Mouse (Mus musculus) spleen, adult 2 months (tissue): ENCODE measurements around the gene Lrrc8d. TPM values are rescaled to one million over a fixed set of nuclear protein-coding genes. Genes with fewer than 3 reads are reported as not detected.

Experiments used
- DNase-seq, 2 experiments: peaks; one replicate each; pipeline versions ENCODE4 v3.0.0 to v3.0.0-alpha.2; 2012 to 2021; ENCODE audit warnings: low spot score in 2 of 2, low read depth in 1 of 2
- H3K27ac ChIP-seq: fragments of 200-500 bp; 2 replicates; pipeline ENCODE4 v1.5.1; 2012; ENCODE audit warnings: low read length, inconsistent platforms; ENCODE audit not compliant: insufficient read depth
- H3K27me3 ChIP-seq: fragments of 200-500 bp; 2 replicates; pipeline ENCODE4 v1.6.1; 2012; ENCODE audit warnings: mild to moderate bottlenecking, moderate library complexity, low read length, inconsistent platforms; ENCODE audit not compliant: control insufficient read depth, insufficient read depth
- H3K36me3 ChIP-seq: fragments of 200-500 bp; 2 replicates; pipeline ENCODE4 v1.6.1; 2012; ENCODE audit warnings: mild to moderate bottlenecking, low read length, inconsistent platforms; ENCODE audit not compliant: control insufficient read depth, insufficient read depth
- H3K4me1 ChIP-seq: fragments of 200-500 bp; 2 replicates; pipeline ENCODE4 v1.6.1; 2011; ENCODE audit warnings: inconsistent platforms; ENCODE audit not compliant: control insufficient read depth, insufficient read depth, insufficient read length
- H3K4me3 ChIP-seq: fragments of 200-500 bp; 2 replicates; pipeline ENCODE4 v1.5.1; 2011; ENCODE audit warnings: mild to moderate bottlenecking, inconsistent platforms; ENCODE audit not compliant: insufficient read depth, insufficient read length; ENCODE audit errors: extremely low read depth
- CTCF ChIP-seq: fragments of 200-500 bp; IDR thresholded peaks from 2 replicates; pipeline ENCODE4 v1.5.1; 2011; ENCODE audit warnings: mild to moderate bottlenecking, inconsistent platforms; ENCODE audit not compliant: insufficient read depth, insufficient read length, insufficient replicate concordance; ENCODE audit errors: extremely low read depth
- POLR2A ChIP-seq: fragments of 200-500 bp; IDR thresholded peaks from 2 replicates; pipeline ENCODE4 v1.6.1; 2011; ENCODE audit warnings: low read depth, low read length, inconsistent platforms
- WGBS: fragments of 180-500 bp; shearing (Covaris S2); methylation state at CpG from one replicate; pipeline ENCODE4 v1.1.7; 2018; 5-methylcytosine and 5-hydroxymethylcytosine counted together
- polyA plus RNA-seq: library from polyadenylated mRNA; depleted of rRNA; stranded (reverse); fragments of >200 nt; gene quantifications from 2 replicates; pipeline ENCODE4 v1.2.3, GENCODE M21; 2012

The Lrrc8d gene
- polyA plus RNA-seq, 1 experiment = 5.2 TPM

- DNase-seq = no peak
- TF ChIP-seq CTCF = no peak
- TF ChIP-seq POLR2A = no peak
- Histone ChIP-seq H3K27me3 (no peaks in the 10 kb centered on the region), H3K4me3 (no peak overlapping the region), H3K4me1 (peaks cover 8% of the 10 kb centered on the region; the same call in 1 of the 2 replicates), H3K27ac (no peak overlapping the region), H3K36me3 (no peaks in the 10 kb centered on the region)
- 37% methylated on average over 10 of the region's 10 CpGs for WGBS
These were observed 15.9 kb downstream of the Lrrc8d start for GRCm38 (mm10) chr5:105715531-105716124.

- H3K4me3 ChIP-seq = no peak overlapping the region
- peaks cover 8% of the 10 kb centered on the region; the same call in 1 of the 2 replicates for H3K4me1 ChIP-seq
- TF ChIP-seq CTCF (no peak), POLR2A (no peak)
- H3K36me3 ChIP-seq = no peaks in the 10 kb centered on the region
- no peak for DNase-seq
- H3K27me3 ChIP-seq = no peaks in the 10 kb centered on the region
- 82% methylated on average over 7 of the region's 7 CpGs for WGBS
- no peak overlapping the region for H3K27ac ChIP-seq
These were observed 17.5 kb downstream of the Lrrc8d start for GRCm38 (mm10) chr5:105717294-105717693.

GRCm38 (mm10) chr5:105718138-105718670, 18.4 kb downstream of the Lrrc8d start:
- Histone ChIP-seq H3K27me3 (no peaks in the 10 kb centered on the region), H3K36me3 (no peaks in the 10 kb centered on the region), H3K4me1 (peaks cover 8% of the 10 kb centered on the region; the same call in 1 of the 2 replicates), H3K27ac (peak overlapping the region; percentile 71), H3K4me3 (peak overlapping the region; percentile 62)
- DNase-seq = peak in 1 of 2 experiments; percentile 77
- TF ChIP-seq POLR2A (no peak), CTCF (no peak)
- WGBS = 6% methylated on average over 11 of the region's 11 CpGs

GRCm38 (mm10) chr5:105721267-105721666, 21.5 kb downstream of the Lrrc8d start:
- Histone ChIP-seq H3K4me3 (no peak overlapping the region), H3K27me3 (no peaks in the 10 kb centered on the region), H3K36me3 (no peaks in the 10 kb centered on the region), H3K4me1 (peaks cover 6% of the 10 kb centered on the region; the same call in 1 of the 2 replicates), H3K27ac (no peak overlapping the region)
- TF ChIP-seq CTCF = no peak
- TF ChIP-seq POLR2A = no peak
- DNase-seq = no peak
- 89% methylated on average over 4 of the region's 4 CpGs for WGBS

- TF ChIP-seq POLR2A (no peak), CTCF (no peak)
- Histone ChIP-seq H3K27ac (no peak overlapping the region), H3K4me3 (no peak overlapping the region), H3K36me3 (no peaks in the 10 kb centered on the region), H3K27me3 (no peaks in the 10 kb centered on the region), H3K4me1 (peaks cover 4% of the 10 kb centered on the region; the same call in 1 of the 2 replicates)
- 92% methylated on average over 11 of the region's 11 CpGs for WGBS
- DNase-seq = no peak
These were observed 23.0 kb downstream of the Lrrc8d start for GRCm38 (mm10) chr5:105722807-105723206.

GRCm38 (mm10) chr5:105730193-105730831, 30.5 kb downstream of the Lrrc8d start:
- WGBS = 90% methylated on average over 6 of the region's 6 CpGs
- TF ChIP-seq CTCF = no peak
- no peak for TF ChIP-seq POLR2A
- no peak overlapping the region for H3K27ac ChIP-seq

GRCm38 (mm10) chr5:105731173-105731626, 31.4 kb downstream of the Lrrc8d start:
- Histone ChIP-seq H3K4me3 (no peak overlapping the region; the same call in 1 of the 2 replicates), H3K27me3 (no peaks in the 10 kb centered on the region), H3K36me3 (no peaks in the 10 kb centered on the region), H3K4me1 (peaks cover 13% of the 10 kb centered on the region), H3K27ac (no peak overlapping the region)
- WGBS = 8% methylated on average over 16 of the region's 16 CpGs
- TF ChIP-seq CTCF = no peak
- no peak for TF ChIP-seq POLR2A
- no peak for DNase-seq

More at GRCm38 (mm10) chr5:105730193-105730831, 30.5 kb downstream of the Lrrc8d start:
- DNase-seq = no peak
- Histone ChIP-seq H3K27me3 (no peaks in the 10 kb centered on the region), H3K36me3 (no peaks in the 10 kb centered on the region), H3K4me1 (peaks cover 13% of the 10 kb centered on the region), H3K4me3 (no peak overlapping the region)
